10 mouse cellular contexts compared by ENCODE assay signal in the genomic region with DNA sequence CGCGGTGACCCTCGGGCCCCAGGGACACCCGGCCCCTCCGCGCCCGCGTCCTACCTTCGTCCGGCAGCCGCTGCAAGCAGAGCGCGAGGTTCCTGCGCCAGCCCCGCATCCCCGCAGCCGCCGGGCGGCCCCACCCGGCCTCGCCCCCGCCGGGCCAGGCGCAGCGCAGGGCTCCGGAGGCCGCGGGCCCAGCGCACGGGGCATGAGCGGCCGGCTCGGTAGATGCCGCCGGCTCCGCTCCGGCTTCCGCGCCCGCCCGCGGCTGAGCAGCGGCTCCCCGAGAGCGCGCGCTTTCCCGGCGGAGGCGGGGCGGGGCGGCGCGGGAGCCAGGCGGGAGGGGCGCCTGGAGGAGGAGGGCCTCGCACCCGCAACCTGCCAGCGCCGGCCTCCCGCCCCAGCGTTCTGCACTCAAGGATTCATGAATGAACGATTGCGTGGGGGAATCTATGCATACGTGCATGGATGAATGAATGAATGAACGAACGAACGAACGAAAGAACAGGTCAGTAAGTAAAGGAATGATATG. TPM values are rescaled to one million over a fixed set of nuclear protein-coding genes. Genes with fewer than 3 reads are reported as not detected.
DNase-seq lines count a peak whose midpoint lies in the region; ATAC-seq and TF ChIP-seq lines count a peak whose summit lies in the region.
"Had no signal": no experiment of that assay in that cellular context is flagged by ENCODE, and none has a peak within 500 bp of the region (broad histone marks: within the 10 kb centered on the region; RNA-seq: fewer than 3 reads in every experiment).

No protein-coding gene starts in this region.

- WGBS in forebrain, embryonic 15.5 days = 3% methylated on average over 63 of the region's 69 CpGs
- WGBS in liver, embryonic 16.5 days (ENCODE audit: insufficient replicate concordance) = 5% methylated on average over 62 of the region's 69 CpGs
- 5% methylated on average over 69 of the region's 69 CpGs for WGBS in stomach, embryonic 16.5 days

- DNase-seq in frontal cortex, postnatal 36 days (ENCODE audit: low spot score in 2 of 2) = peak; percentile 21 to 26
- DNase-seq in frontal cortex, postnatal 25 days (ENCODE audit: low spot score in 2 of 2) = no peak
- no peak for DNase-seq in ES-E14 (ENCODE audit: low read depth, low spot score)
- DNase-seq in spleen, postnatal 10 days (ENCODE audit: low spot score in 2 of 2) = no peak
- DNase-seq in layer of hippocampus, postnatal 25 days (ENCODE audit: extremely low spot score in 1 of 2, low spot score in 1 of 2) = no peak

- peak overlapping the region; percentile 56 for H3K9ac ChIP-seq in ES-E14 (ENCODE audit: insufficient read depth, low read depth, low read length, poor library complexity, severe bottlenecking)
- peak overlapping the region; percentile 62 for H3K9ac ChIP-seq in forebrain, embryonic 15.5 days (replicated peaks)
- H3K9ac ChIP-seq in liver, embryonic 16.5 days (ENCODE audit: low read depth, low read length) = no peak overlapping the region
- 0 out of 2 replicates have a peak overlapping the region, but pooled peaks have one; percentile 33 for H3K9ac ChIP-seq in stomach, embryonic 16.5 days (ENCODE audit: low read length)

- H3K27ac ChIP-seq in ES-E14 (ENCODE audit: insufficient read depth, low read depth, low read length, poor library complexity, severe bottlenecking) = no peak overlapping the region
- no peak overlapping the region for H3K27ac ChIP-seq in forebrain, embryonic 15.5 days (replicated peaks)
- H3K27ac ChIP-seq in liver, embryonic 16.5 days (ENCODE audit: low read length) = no peak overlapping the region
- H3K27ac ChIP-seq in stomach, embryonic 16.5 days (ENCODE audit: low read length) = no peak overlapping the region

- in situ Hi-C loops in ES-E14 (cut with MboI; ENCODE audit: low sequenced_read_pairs in 2 of 2, unreplicated experiment in 2 of 2) = no loop called here

- 0 out of 4 replicates have a peak, but pooled peaks cover 0 to 2% of the 10 kb centered on the region in 2 experiments for H3K4me1 ChIP-seq in ES-E14 (ENCODE audit: control insufficient read depth in 2 of 2, insufficient read depth in 2 of 2, low read length in 2 of 2, poor library complexity in 1 of 2)
- H3K4me1 ChIP-seq in forebrain, embryonic 15.5 days = peaks cover 22% of the 10 kb centered on the region
- no peaks in the 10 kb centered on the region for H3K4me1 ChIP-seq in liver, embryonic 16.5 days (ENCODE audit: control insufficient read depth, low read depth, low read length)
- H3K4me1 ChIP-seq in stomach, embryonic 16.5 days (ENCODE audit: control insufficient read depth, insufficient read depth, low read length) = no peaks in the 10 kb centered on the region; the same call in 1 of the 2 replicates

- peak overlapping the region; percentile 84 for H3K4me2 ChIP-seq in forebrain, embryonic 15.5 days (replicated peaks)
- H3K4me2 ChIP-seq in liver, embryonic 16.5 days (ENCODE audit: low read depth, low read length) = peak overlapping the region; percentile 35
- H3K4me2 ChIP-seq in stomach, embryonic 16.5 days (ENCODE audit: low read depth, low read length) = peak overlapping the region; percentile 75

- H3K4me3 ChIP-seq in ES-E14 (ENCODE audit: insufficient read depth in 1 of 2, low read depth in 1 of 2, low read length in 2 of 2, poor library complexity in 1 of 2, severe bottlenecking in 1 of 2) = peak overlapping the region; percentile 72 to 73
- H3K4me3 ChIP-seq in forebrain, embryonic 15.5 days = peak overlapping the region; percentile 67
- H3K4me3 ChIP-seq in liver, embryonic 16.5 days (ENCODE audit: low read depth, low read length) = no peak overlapping the region
- H3K4me3 ChIP-seq in stomach, embryonic 16.5 days (replicated peaks; ENCODE audit: low read length) = peak overlapping the region; percentile 45
- H3K4me3 ChIP-seq: erythroblast, embryonic 14.5 days; myocyte had no signal

- H3K9me3 ChIP-seq in ES-E14 (ENCODE audit: control insufficient read depth, insufficient read depth, low read depth, low read length) = no peaks in the 10 kb centered on the region
- no peaks in the 10 kb centered on the region for H3K9me3 ChIP-seq in forebrain, embryonic 15.5 days
- H3K9me3 ChIP-seq in liver, embryonic 16.5 days (replicated peaks; ENCODE audit: control insufficient read depth, low read length) = no peaks in the 10 kb centered on the region
- H3K9me3 ChIP-seq in stomach, embryonic 16.5 days (replicated peaks; ENCODE audit: control insufficient read depth, low read length) = no peaks in the 10 kb centered on the region

- H3K27me3 ChIP-seq in forebrain, embryonic 15.5 days = peaks cover 34% of the 10 kb centered on the region
- peaks cover 53% of the 10 kb centered on the region for H3K27me3 ChIP-seq in liver, embryonic 16.5 days (ENCODE audit: control insufficient read depth, insufficient read depth, low read depth, low read length)
- peaks cover 55% of the 10 kb centered on the region for H3K27me3 ChIP-seq in stomach, embryonic 16.5 days (ENCODE audit: control insufficient read depth, insufficient read depth, low read length)

- ATAC-seq in forebrain, embryonic 15.5 days (replicated peaks) = peak; percentile 18
- no peak for ATAC-seq in liver, embryonic 16.5 days (ENCODE audit: low read depth)
- no peak for ATAC-seq in stomach, embryonic 16.5 days (ENCODE audit: insufficient read depth, low FRiP score)

- H3K36me3 ChIP-seq in ES-E14 (ENCODE audit: control insufficient read depth, insufficient read depth, low read length, poor library complexity, severe bottlenecking) = no peaks in the 10 kb centered on the region
- no peaks in the 10 kb centered on the region for H3K36me3 ChIP-seq in forebrain, embryonic 15.5 days
- no peaks in the 10 kb centered on the region for H3K36me3 ChIP-seq in liver, embryonic 16.5 days (ENCODE audit: control insufficient read depth, insufficient read depth)
- H3K36me3 ChIP-seq in stomach, embryonic 16.5 days (ENCODE audit: control insufficient read depth, insufficient read depth, low read length) = no peaks in the 10 kb centered on the region

TF ChIP-seq in ES-E14, 5 proteins besides CTCF, POLR2A, EP300 and RAD21:
- TF ChIP-seq ZNF384 (IDR thresholded peaks at IDR 0.05; ENCODE audit: low read depth, low read length) = no peak
- no peak for TF ChIP-seq ZC3H11A (IDR thresholded peaks at IDR 0.05; ENCODE audit: borderline replicate concordance, low read depth, low read length)
- TF ChIP-seq HCFC1 (IDR thresholded peaks at IDR 0.05; ENCODE audit: borderline replicate concordance, insufficient read depth, low read length) = no peak
- TF ChIP-seq MAFK (IDR thresholded peaks at IDR 0.05; ENCODE audit: insufficient read depth, low read depth, low read length) = no peak
- no peak for TF ChIP-seq CHD2 (IDR thresholded peaks at IDR 0.05; ENCODE audit: low read depth, low read length)
TF ChIP-seq in ES-E14: peak in this region for 0.

RNA-seq across cellular contexts. Expression of gene Grip2, which starts 16.6 kb away (rescaled TPM):
- 0.58 and 1.1 TPM in 2 replicates for total RNA-seq in ES-E14 (2012; rRNA removed)
- polyA plus RNA-seq in forebrain, embryonic 15.5 days (2015; fragmentation: Nextera tagmentation; extraction: Ambion mirVana) = 8.7 and 8.9 TPM in 2 replicates
- 0.02 and 0.09 TPM in 2 replicates for polyA plus RNA-seq in liver, embryonic 16.5 days (2015; fragmentation: Nextera tagmentation; extraction: Ambion mirVana)
- 0.35 and 1.0 TPM in 2 replicates for polyA plus RNA-seq in stomach, embryonic 16.5 days (2015; fragmentation: Nextera tagmentation; extraction: Ambion mirVana)
- total RNA-seq in layer of hippocampus, postnatal 25 days (2021) = 1 to 10 TPM; 8.0 to 8.7 TPM
- polyA plus RNA-seq: erythroblast, embryonic 14.5 days had no signal

RNA-seq across cellular contexts. Expression of gene Ccdc174, which starts 34.2 kb away (rescaled TPM):
- 11.6 and 13.7 TPM in 2 replicates for total RNA-seq in ES-E14 (2012; rRNA removed)
- polyA plus RNA-seq in forebrain, embryonic 15.5 days (2015; fragmentation: Nextera tagmentation; extraction: Ambion mirVana) = 42.6 and 42.9 TPM in 2 replicates
- 10.1 and 10.9 TPM in 2 replicates for polyA plus RNA-seq in liver, embryonic 16.5 days (2015; fragmentation: Nextera tagmentation; extraction: Ambion mirVana)
- polyA plus RNA-seq in stomach, embryonic 16.5 days (2015; fragmentation: Nextera tagmentation; extraction: Ambion mirVana) = 28.2 TPM in 2 replicates
- 10 to 100 TPM; 20.9 to 22.4 TPM for total RNA-seq in layer of hippocampus, postnatal 25 days (2021)

RNA-seq across cellular contexts. Expression of gene 4930590J08Rik, which starts 58.9 kb away (rescaled TPM):
- total RNA-seq in ES-E14 (2012; rRNA removed) = 0.94 and 1.0 TPM in 2 replicates
- 0.89 and 1.3 TPM in 2 replicates for polyA plus RNA-seq in forebrain, embryonic 15.5 days (2015; fragmentation: Nextera tagmentation; extraction: Ambion mirVana)
- 0.06 TPM in 1 of 2 replicates, not detected in the other for polyA plus RNA-seq in liver, embryonic 16.5 days (2015; fragmentation: Nextera tagmentation; extraction: Ambion mirVana)
- polyA plus RNA-seq in stomach, embryonic 16.5 days (2015; fragmentation: Nextera tagmentation; extraction: Ambion mirVana) = 0.19 and 0.24 TPM in 2 replicates
- 1 to 10 TPM; 1.9 to 2.3 TPM for total RNA-seq in layer of hippocampus, postnatal 25 days (2021)
- polyA plus RNA-seq: erythroblast, embryonic 14.5 days had no signal

Comparison
In these comparisons a context has a peak if more than half of its experiments do, and no peak if none do; other contexts are left out.
1. DNase-seq: peak in frontal cortex, postnatal 36 days (2 of 2); none in frontal cortex, postnatal 25 days (0 of 2), ES-E14 (single experiment), spleen, postnatal 10 days (0 of 2) and layer of hippocampus, postnatal 25 days (0 of 2).
2. Peak in every context shown above with its lines, with median percentiles within 50 percentile points of each other: H3K4me2 ChIP-seq.